Mouse (Mus musculus): Measurements from ENCODE around the gene Glyctk.
A peak's percentile ranks its signal among the peaks of the same experiment; 100 is the strongest.
"Not testable (repeated sequence)": the region's sequence is repeated elsewhere in the genome, so short reads cannot be mapped to it uniquely, and the experiment has no call there.

Glyctk gene

DNA sequence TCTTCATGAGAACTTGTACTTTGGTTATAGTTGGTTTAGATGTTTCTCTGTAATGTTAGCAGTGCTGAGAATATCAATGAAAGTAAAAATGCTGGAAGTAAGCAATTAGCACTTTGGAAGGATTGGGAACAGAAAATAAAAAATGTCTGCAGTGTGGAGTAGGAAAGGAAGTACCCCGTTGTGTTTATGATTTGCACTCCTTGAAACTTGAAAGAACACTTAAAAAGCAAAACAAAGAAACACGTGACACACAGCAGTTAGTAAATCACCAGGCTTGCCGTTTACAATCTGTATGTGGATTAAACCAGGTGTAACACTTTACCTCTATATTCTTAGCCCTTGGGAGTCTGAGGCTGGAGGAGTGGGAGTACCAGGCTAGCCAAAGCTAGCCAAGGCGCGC lies 18.8 kb upstream of the Glyctk start:
- DNase-seq = no peak

DNA sequence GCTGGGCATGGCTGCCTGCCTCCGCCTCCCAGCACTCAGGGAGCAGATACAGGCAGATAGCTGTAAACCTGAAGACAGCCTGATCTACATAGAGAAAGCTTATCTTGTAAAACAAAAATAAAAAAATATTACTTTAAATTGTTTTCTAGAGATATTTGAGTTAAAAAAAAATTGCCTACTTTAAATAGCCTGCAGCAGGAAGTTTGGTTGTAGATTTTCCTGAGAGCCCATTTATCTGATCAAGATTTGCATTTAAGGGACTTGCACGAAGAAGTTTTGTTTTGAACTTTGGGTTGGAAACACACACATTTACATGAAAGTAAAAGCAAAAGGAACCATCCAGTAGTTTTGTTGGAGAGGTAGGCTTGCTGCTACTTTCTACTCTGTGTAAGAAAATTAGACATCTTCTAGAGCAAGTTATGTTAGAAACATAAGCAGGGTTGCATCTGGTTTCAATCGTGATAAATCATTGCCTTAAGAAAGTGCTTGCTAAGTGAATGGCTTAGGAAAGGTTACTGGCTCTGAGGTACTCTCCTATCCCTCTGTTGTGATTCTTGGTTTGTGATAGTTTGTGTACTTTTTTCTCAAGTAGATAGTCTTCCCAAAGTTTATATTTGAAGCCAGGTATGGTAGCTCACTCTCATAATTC lies 17.7 kb upstream of the Glyctk start:
- DNase-seq = no peak

- DNase-seq = no peak
These were observed 15.4 kb upstream of the Glyctk start for GRCm38 (mm10) chr9:106173363-106173762.

GRCm38 (mm10) chr9:106172527-106172926 lies 14.6 kb upstream of the Glyctk start:
- DNase-seq = no peak

DNA sequence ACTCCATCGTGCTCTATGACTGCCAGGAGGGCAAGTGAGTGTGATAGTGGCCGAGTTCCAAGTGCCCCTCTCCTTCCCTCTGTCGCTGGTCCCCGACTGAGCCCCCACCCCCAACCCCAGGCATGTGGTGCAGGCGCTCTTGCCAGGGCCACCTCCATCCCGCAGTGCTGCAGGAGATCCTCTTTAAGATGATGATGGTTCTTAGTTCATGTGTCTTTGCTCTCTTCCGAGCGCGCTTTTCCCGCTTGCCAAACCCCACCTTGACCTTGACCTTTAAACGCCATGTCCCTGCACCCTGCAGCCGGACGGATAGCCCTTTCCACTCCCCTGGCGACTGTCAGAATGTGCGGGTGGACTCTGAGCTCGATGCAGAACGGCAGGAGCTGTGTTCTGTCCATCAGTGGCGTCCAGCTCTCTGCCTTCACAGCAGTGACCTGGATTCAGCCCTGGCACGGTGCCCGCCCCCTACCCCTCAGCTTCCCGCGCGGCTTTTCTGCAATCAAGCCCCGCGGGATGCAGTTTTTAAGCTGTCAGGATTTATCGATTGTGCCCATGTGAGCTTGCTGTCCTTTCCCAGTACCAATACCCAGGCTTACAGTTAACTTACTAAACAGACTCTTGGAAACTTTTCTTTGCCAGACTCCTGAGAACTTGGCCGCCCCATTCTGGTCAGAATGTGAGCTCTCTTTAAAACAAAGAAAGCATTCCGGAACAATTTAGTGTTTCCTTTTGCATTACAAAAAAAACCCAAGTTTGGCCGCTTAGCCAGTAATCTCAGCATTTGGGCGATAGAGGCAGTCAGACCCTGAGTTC lies 13.6 kb upstream of the Glyctk start:
- DNase-seq = peak; percentile 87 to 90

DNA sequence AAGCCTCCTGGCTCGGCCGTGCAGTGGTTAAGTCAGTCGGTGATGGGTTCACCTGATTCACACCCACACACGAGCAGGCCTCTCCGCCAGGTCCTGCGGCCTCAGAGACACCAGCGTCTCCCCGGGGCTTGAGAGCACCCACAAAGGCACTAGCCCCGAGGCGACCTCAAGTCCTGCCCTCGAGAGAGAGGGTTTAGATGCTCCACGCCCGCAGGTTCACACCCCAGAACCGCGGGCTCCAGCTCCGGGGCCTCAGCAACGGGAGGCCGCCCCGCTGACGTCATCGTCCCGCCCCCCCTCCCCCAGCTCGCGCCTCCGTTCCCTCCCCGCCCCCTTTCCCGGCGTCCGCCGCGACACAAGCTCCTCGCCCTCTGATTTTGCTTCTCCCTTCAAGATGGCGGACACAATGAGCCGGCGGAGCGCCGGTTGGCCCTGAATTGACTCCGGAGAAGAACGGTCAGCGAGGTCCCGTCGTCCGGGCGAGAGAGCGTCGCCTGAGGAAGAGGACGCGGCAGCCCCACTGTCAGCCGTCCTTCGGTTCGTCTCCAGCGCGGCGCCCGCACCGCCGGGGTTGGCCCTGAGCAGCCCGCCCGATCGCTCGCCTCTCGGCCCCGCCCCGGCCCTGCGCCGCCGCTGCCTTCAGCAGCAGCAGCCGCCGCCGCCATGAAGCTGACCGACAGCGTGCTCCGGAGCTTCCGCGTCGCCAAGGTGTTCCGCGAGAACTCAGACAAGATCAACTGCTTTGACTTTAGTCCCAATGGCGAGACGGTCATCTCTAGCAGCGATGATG lies 12.8 kb upstream of the Glyctk start, which contains the start of gene Wdr82:
TSS of gene Wdr82 (plus strand) at position 373 of the 790 bp plus-strand sequence.
- peak; percentile 88 to 92 for DNase-seq

- no peak for DNase-seq
These were observed 12.0 kb upstream of the Glyctk start for GRCm38 (mm10) chr9:106169917-106170316.

- DNase-seq = not testable (repeated sequence)
These were observed 11.1 kb upstream of the Glyctk start for GRCm38 (mm10) chr9:106169006-106169405.

GRCm38 (mm10) chr9:106167703-106168102 lies 9.8 kb upstream of the Glyctk start:
- no peak for DNase-seq

GRCm38 (mm10) chr9:106167241-106167640 lies 9.3 kb upstream of the Glyctk start:
- DNase-seq = no peak

DNA sequence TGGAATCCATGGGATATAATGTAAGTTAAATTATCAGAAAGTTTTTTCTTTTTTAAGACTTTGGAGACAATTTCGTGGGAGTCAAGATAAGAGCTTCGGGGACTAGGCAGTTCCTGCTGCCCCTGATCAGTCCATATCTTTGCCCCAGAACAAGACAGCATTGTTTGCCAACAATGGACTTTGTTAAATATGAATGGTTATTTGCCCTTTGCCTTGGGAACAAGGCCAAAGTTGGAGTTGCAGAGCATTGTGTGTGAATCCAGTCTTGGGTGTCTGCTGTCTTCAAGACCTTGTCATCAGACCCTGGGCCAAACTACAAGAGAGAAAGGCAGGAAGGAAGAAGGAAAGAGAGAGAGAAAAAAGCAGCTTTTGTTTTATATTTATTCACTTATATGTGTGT lies 8.8 kb upstream of the Glyctk start:
- no peak for DNase-seq

- no peak for DNase-seq
These were observed 2.5 kb upstream of the Glyctk start for GRCm38 (mm10) chr9:106160426-106160825.

DNA sequence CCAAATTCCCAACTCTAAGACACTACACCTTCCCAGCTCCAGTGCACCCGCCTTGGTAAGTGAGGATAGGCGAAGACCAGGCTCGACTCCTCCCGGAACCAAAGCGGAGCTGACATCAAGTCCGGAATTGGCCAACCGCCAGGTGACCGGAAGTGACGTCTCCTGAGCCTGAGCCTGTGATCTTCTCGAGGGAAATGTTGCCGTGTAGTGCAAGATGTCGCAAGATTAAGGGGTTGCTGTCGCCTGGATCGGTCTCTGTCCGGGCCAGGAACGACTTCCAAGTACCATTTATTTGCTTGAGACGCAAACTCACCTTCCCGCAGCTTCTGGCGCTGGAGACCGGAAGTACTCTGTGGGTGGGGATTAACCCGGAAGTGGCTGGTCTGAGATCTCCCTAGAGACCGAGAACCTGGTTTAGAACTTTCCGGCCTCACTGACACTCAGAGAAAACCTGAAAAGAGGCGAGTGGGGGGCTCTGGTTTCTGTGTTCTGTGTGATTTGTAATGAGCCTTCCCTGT lies 1.9 kb upstream of the Glyctk start:
- DNase-seq = peak; percentile 99 to 100

DNA sequence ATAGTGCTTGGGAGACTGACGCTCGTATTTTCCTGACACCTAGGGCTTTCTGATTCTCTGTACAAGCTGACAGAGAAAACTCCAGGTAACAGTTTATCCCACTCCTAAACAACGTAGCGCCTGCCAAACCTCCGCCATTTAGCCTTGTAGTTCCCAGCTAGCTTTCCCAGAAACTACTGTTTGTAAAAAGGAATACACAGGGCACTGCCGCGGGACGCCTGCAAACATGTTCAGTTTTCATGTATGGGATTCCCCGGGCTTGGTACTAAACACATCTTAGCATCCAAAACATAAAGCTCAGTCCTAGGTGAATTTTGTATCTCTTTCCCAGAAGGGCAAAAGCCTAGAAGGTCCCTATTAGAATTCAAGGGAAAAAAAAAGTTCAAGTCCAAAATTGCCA lies 1.3 kb upstream of the Glyctk start:
- no peak for DNase-seq

- DNase-seq = no peak
These were observed 364 bp downstream of the Glyctk start for GRCm38 (mm10) chr9:106157623-106157925.

DNA sequence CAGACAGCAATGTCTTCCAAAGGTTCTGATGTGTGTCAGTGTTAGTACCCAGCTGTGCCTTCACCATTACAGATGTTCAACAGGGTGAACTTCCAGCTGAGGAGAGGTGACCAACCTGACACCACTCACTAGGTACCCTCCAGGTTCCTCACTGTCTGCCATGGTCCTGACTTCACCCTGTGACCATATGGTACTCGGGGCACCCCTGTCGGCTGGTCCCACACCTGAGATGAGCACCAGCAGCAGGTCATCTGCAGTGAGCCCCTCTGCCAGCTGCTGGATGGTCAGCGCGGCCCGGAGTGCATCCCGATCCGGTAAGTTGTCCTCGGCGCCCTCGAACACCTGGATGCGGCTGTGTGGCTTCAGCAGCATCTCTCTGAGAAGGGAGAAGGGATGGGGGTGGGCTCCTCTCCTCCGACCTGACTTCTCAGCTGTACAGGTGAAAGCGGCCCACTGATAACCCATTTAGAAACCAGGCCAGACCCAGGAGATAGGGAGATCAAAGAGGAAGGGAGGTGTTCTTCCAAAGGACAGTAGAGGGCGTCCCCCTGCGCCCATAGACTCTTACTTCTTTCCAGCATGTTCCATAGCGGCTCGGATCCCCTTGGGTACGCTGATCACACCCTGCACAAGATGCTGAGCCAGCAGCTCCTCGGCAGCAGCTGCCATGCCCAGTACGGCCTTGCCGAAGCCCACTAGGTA lies 866 bp downstream of the Glyctk start:
- DNase-seq = no peak

DNA sequence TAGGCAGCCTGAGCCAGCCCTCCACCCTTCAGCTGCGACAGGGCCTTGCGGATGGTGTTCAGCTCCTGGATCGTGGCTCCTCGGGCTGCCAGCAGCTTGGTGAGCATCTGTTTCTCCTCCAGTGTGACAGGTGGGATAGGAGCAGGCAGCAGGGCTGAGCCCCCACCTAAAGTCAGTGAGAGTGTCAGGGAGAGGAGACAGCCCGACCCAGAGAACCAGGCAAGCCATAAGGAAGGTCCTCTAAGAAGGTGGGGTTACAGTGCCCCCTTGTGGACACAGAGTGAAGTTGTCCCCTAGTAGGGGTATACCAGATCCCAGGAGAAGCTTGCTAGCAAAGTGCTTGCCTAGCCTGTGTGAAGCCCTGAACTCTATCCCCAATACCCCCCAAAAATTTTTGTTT lies 1.5 kb downstream of the Glyctk start:
- peak; percentile 68 to 76 for DNase-seq

DNA sequence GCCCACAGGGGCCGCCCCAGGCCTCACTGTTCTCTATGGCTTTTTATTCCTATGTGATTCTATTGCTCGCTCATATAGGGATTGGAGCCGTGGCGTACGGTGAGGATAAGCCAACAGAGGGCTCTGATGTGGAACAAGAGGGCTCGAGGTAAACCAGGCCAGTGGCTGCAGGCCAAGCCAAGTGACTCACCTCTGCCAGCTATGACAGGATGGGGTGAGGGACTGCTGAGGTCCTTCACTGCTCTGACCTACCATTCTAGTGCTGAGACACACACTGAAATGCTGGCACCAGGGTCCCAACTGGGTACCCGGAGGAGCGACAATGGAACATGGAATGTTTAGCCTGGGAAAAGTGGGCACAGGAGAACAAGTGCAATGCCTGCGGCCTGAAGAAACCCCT lies 3.8 kb downstream of the Glyctk start:
- peak; percentile 48 to 57 for DNase-seq

- DNase-seq = no peak
These were observed 8.6 kb downstream of the Glyctk start for GRCm38 (mm10) chr9:106149399-106149754.

DNA sequence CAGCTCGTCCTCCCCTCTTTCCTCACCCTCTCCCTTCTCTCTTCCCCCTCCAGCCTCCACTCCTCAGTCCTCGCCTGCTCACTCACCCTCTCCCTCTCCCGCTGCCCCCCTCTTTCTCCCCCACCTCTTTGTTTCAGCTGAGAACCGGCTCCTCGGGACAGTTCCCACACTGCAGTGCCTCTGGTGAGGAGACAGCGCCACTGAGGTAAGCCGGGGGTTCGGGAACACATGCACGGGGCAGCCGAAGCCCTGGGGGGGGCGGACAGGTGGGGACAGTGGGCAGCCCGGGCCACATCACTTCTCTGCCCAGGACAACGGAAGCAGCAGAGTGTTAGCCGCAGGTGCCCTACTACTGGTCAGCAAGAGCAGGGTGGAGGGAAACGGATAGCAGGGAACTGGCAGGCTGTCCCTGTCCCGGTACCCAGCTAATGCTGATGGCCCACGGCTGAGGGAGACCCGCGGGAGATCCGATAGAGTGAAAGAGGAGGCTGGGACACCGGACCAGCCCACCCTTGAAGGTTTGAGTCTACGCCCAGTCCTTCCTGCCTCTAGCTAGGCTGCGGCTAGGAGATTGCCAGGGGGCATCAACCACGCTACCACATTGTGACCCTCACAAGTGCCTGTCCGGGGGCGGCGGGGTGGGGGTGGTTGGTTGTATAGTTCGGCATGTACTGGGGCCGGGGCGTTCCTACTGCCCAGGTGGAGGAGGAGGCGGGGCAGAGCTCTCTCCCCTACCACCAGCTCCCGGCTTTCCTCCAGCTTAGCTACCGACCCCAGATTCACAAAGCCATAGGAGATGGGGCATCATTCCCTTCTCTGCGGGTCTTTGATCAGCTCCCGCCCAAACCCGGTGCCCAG lies 9.2 kb downstream of the Glyctk start:
- no peak for DNase-seq

DNA sequence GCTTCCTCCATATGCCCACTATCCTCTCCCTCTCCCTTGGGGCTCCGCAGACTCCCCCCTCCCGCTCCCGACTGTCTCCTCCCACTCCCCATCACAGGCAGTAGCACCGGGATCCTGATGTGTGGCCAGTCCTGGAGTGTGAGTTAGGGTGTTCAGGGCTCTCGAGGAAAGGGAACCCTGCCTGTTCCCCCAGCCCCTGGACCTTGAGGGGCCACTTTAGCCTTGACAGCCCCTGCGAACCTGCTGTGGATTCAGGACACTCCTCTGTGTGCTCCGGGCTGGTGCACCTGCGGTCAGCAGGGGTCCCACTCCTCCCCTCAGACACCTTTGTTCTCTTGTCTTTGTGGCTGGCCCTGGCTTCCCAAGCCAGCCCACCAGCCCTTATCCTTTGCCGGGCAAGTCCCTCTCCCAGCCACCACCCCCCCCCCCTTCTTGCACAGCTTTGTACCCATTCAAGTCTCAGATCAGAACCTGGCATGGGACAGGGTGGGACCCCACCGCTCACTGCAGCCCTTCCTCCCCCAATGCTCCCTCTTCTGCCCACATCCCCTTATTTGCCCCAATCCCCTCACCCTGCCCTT lies 10.0 kb downstream of the Glyctk start:
- DNase-seq = no peak

DNA sequence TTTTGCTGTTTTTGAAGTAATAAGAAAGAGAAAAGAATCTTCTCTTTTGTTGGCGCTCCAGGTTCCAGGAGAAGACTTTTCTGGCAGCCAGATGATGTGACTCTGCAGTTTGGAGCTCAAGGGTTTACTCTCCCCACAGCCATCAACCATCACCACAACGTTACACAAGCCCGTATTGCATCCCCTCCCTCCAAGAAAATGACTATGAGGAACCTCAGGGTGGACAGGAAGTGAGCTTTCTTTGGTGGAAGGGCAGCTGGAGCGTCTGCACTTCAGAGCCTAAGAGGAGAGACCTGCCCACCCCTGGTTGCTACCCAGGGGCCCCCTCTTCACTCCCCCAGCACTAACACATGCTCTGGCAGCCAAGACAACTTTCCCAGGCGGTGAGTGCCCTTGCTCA lies 10.7 kb downstream of the Glyctk start:
- DNase-seq = no peak

Measured in cerebellum, postnatal 36 days (tissue).